Mouse (Mus musculus): ENCODE measurements around the gene Hcfc2.

- TF ChIP-seq CTCF (IDR thresholded peaks at IDR 0.05; ENCODE audit: extremely low read depth, insufficient read depth, low read length): no peak
- no peak for TF ChIP-seq POLR2A (IDR thresholded peaks at IDR 0.05; ENCODE audit: extremely low read depth, insufficient read depth, low read length)
Measured at GRCm38 (mm10) chr10:82680769-82681168, 15.2 kb upstream of the Hcfc2 start.

Data from cortical plate, adult 2 months (tissue).